Mouse (Mus musculus): ENCODE data around the gene Igsf9b.
A peak's percentile ranks its signal among the peaks of the same experiment; 100 is the strongest.

The Igsf9b gene

DNA sequence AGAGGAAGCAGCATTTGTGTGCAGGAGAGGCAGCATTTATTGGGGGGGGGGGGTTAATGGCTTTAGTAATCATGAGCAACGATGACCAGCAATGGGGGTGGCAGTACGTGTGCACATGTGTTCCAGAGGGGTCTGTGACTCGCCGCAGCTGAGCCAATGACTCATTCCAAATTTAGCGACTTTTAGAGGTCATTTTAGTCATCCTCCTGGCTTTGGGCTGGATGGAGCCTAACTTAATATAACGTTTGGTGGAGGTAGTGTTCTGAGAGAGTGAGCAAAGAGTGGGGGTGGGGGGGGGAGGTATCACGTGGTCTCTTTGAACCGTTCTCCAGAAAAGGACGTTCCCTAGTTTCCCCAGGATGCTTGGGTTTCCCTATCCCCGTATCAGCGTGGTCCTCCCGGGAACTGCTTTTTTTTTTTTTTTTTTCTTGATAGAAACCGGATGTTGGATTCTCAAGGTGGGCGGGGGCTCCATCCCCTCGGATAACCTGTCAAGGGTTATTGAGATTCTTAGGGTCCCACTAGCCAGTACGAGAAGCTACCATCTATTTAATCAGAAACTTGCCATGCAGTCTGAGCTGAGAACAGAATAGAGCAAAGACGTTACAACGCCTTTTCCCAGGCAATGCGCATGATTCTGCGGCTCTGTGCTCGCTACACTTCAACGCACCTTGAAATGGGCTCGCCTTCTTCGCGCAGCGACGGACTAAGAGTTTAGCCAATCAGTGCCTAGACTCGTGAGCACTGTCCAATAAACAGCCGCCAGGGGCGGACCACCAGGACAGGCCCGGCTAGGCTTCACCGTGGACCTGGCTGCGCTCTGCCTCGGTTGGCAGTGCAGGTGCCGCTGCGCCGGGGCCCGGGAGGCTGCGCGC is at the start of gene Igsf9b:
Igsf9b (plus strand) TSS at position 794 of the 875 bp plus-strand sequence.
- peak; percentile 98 for DNase-seq (ENCODE audit: low read depth, low spot score)

GRCm38 (mm10) chr9:27252034-27252714 is 46.8 kb upstream of the Igsf9b start:
- no peak for DNase-seq (ENCODE audit: low read depth, low spot score)

DNA sequence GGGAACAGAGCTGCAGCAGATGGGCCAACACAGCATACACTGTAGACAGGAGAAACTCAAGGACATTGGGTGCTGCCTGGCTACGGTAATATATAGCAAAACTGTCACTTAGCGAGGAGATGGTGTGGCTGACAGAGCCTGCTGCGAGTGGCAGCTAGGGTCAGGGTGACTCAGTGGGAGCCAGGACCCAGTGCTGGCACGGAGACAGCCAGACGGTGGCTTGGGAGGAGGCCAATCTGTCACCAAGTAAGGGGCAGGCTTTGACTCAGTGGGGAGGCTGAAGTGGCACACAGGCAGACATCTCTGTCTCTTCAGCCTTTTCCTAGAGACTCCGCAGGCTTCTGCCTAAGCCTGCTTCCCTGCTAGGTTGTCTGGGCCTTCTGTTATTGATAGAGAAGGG is 42.5 kb upstream of the Igsf9b start:
- no peak for DNase-seq (ENCODE audit: low read depth, low spot score)

DNA sequence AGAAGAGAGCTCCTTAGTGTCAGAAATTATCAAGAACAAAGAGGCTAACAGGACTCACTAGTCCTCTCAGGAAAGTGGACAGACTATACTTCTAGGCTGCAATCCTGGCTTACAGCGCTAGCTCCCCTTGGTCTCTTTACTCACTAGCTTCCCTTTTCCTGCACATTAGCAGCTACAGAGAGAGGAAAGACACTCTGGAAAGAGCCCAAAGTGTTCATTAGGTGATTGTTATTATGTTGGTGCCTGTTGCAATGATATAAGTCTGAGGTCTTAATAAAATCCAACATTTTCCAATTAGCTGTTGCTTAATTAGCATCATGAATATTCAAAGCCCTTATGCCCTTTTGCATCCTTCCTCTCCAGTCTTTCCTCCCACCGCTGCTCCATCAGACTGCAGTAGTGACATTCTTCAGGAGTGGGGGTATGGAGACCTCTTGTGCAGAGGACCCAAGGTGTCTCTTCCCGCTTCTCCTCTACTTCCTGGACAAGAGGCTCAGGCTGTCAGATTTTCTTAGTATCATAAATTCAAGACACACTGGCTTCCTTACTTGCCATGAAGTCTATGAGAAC is 38.5 kb upstream of the Igsf9b start:
- no peak for DNase-seq (ENCODE audit: low read depth, low spot score)

DNA sequence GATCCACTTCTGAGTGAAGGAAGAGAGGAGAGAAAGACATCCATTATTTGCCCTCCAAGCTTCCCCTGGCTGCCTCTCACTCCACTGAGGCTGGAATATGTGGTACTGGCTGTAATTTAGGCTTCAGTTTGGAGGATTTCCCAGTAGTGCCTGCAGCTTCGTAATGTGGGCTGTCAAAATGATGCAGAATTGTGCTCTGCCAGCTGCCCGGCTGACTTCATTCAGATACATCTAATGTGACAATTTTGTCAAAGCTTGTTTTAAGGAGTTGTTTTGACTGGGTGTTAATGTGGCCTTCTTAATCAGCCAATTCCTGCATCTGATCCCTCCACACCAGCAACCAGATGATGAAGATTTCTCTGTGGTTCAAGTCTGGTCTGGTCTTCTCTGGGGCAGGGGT is 37.1 kb upstream of the Igsf9b start:
- no peak for DNase-seq (ENCODE audit: low read depth, low spot score)

GRCm38 (mm10) chr9:27265009-27265408 is 34.0 kb upstream of the Igsf9b start:
- peak; percentile 27 for DNase-seq (ENCODE audit: low read depth, low spot score)

- DNase-seq (ENCODE audit: low read depth, low spot score) = no peak
Measured at GRCm38 (mm10) chr9:27267878-27268277, 31.1 kb upstream of the Igsf9b start.

DNA sequence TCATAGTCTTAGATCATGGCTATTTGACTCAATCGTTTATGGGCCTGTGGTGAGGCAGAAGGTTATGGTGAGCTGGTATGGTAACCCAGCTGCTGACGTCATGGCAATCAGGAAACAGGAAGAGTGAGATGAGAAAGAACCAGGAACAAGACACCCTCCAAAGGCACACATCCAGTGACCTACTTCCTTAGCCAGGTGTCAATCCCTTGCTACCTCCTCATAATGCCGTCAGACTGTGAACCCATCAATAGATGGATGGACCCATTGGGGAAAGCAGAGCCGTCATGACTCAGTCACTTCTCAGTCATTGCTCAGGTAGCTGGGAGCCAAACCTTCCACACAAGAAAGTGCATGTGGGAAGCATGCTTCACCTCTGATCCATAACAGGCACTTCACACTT is 30.5 kb upstream of the Igsf9b start:
- no peak for DNase-seq (ENCODE audit: low read depth, low spot score)

GRCm38 (mm10) chr9:27269322-27269721 is 29.7 kb upstream of the Igsf9b start:
- peak; percentile 7 for DNase-seq (ENCODE audit: low read depth, low spot score)

- no peak for DNase-seq (ENCODE audit: low read depth, low spot score)
Measured at GRCm38 (mm10) chr9:27269904-27270303, 29.1 kb upstream of the Igsf9b start.

- DNase-seq (ENCODE audit: low read depth, low spot score) = no peak
Measured at GRCm38 (mm10) chr9:27271899-27272298, 27.1 kb upstream of the Igsf9b start.

DNA sequence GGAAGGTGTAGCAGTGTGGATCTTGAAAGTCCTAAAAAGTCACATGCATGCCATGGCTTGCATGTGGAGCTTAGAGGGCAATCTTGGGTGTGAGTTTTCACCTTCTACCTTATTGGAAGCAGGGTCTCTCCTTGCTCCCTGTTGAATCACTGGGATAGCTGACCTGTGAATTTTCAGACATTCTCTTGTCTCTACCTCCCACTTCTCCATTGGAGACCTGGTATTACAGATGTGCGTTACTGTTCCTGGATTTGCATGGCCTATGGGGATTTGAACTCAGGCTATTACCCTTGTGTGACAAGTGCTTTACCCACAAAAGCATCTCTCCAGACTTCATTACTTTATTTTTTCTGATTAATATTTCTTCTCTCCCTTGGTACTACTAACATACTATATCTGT is 26.1 kb upstream of the Igsf9b start:
- DNase-seq (ENCODE audit: low read depth, low spot score) = no peak

GRCm38 (mm10) chr9:27276282-27276839 is 22.6 kb upstream of the Igsf9b start:
- no peak for DNase-seq (ENCODE audit: low read depth, low spot score)

DNA sequence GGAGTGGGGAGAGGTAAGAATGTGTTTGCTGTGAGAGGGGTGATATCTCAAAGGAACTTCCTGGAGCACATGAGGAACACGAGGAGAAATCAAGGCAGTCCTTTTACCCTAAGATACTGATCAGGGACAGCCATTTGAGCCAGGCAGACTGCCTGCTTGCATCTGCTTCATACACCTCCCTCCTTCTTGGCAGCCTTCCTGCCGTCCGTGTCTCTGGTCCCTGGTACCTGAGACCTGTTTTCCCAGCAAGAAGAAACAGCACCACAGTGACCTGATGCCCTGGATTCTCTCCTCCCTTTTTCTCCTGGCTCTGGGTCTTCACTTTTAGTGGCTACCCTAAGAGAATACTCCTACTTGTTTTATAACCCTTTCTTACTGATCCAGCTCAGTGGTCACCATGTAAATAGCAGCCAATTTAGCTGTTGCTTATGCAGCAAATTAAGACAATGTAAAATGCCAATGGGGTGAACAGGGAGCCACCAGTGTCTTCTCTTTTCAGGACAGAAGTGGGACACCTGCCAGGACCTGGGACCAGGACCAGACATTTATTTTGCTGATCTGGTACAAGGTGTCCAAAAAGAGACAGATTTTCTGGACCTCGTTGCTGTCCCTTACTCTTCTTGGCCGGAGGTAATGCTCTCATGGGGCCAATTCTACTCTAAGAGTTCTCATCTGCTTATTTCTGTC is 21.5 kb upstream of the Igsf9b start:
- no peak for DNase-seq (ENCODE audit: low read depth, low spot score)

- DNase-seq (ENCODE audit: low read depth, low spot score) = no peak
Measured at GRCm38 (mm10) chr9:27279041-27279440, 20.0 kb upstream of the Igsf9b start.

DNA sequence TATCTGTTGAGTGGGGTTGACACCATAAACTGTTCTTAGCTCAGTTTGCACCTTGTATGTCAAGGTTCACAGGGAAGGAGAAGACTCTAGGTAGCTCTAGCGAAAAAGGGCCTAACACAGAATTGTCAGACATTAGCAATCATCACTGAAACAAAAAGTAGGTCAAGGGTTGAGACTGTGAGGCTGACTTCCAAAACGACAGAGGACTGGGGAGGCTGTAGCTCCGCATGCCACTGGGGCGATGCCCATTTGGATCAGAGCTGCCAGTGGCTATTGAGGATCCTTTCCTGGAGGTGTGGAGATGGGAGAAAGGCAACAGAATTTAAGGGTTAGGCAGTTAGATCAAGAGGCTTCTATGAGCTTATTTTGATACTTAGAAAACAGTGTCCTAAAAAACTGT is 18.0 kb upstream of the Igsf9b start:
- DNase-seq (ENCODE audit: low read depth, low spot score) = no peak

DNA sequence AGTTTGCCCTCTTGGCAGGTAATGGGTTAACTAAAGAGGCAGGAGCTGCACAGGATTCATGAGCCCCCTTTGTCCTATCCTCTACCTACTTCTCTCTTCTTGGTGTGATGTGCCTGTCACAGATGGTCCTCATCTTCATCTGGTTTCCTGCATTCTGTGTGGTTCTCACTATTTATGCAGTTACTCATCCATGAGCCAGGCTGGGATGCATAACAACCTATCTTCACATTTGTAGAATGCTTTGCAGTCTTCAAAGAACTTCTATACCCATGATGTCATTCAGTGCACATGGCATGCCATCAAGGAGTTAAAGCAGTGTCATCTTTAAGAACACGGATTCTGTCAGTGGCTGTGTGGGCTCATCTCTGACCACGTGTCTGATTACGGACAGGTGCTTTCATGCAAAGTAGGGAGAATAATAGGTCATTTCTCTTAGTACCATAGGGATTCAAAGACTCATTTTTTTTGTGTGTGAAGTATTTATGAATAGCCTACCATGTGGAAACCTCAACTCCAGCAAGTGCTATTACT is 13.2 kb upstream of the Igsf9b start:
- no peak for DNase-seq (ENCODE audit: low read depth, low spot score)

GRCm38 (mm10) chr9:27286296-27286695 is 12.7 kb upstream of the Igsf9b start:
- no peak for DNase-seq (ENCODE audit: low read depth, low spot score)

GRCm38 (mm10) chr9:27286859-27287258 is 12.1 kb upstream of the Igsf9b start:
- no peak for DNase-seq (ENCODE audit: low read depth, low spot score)

DNA sequence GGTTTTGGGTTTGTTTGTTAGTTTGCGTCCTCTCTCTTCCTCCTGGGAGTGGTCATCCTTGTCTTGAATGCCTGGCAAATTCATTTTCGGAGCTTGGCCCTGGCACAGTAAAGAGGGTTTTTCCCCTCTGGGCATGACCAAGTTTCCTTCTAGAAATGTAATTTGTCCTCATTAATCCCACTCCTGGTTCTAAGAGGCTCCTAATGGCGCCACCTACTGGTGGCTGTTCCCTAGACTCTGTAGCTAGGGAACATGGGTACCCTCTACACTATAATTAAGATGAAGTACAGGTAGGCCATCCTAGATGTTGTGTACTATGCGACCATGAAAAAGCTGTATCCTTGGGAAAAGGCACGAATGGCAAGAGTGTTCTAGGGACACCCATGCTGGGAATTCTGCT is 11.6 kb upstream of the Igsf9b start:
- DNase-seq (ENCODE audit: low read depth, low spot score) = peak; percentile 62

DNA sequence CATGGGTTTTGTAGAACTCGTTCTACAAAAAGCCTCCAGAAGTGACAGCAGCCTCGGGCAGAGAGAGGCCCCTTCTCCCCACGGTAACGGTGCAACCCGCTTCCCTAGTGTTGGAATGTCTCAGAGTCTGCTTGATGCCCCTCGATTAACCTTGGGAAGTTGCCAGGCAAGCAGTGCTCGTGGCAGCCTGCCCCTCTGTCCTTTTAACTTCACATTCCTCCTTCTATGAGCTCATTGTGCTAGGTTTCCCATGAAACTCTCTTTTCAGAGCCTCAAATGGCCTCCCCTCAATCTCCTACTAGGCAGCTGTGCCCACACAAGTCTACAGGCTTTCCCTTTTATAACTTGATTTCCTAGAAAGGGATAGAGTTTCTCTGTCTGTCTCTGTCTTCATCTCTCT is 10.6 kb upstream of the Igsf9b start:
- DNase-seq (ENCODE audit: low read depth, low spot score) = no peak
